In the genomic region with DNA sequence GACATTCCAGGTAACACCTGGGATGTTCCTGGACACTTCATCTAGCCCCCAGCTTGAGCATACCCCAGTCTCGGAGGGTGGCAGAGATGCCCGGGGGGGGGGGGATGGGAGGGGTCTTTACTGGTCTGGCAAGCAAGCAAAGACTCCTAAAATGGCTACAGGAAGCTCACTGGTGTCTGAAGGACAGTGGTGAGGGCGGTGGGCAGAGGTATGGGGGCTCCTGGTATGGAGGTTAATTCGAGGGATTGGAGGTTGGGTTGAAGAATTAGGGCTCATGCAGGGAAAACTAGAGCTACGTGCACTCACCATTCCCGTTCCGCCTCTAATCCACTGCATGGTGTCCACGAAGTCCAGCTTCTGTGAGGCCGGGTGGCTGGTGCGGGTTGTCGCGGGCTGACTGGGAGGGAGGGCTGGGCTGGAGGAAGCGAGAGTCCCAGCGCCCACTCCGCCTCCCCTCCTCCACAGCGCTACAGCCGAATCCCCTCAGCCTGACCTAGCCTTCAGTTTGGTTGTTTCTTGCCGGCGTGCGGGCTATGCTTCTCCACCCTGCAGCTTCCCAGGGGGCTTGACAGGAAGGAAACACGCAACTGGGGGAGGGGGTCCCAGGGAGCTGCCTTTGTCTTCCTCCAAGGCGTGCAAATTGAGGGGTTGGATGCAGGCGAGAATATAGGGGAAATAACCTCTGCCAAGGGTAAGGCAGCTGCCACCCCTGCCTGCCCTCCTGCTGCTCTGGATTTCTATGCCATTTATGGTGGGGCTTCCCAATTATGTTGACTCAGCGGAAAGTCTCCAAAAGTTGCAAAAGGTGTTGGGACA, we compare ENCODE assay signal across 8 mouse cellular contexts. TPM values are rescaled to one million over a fixed set of nuclear protein-coding genes. Genes with fewer than 3 reads are reported as not detected.
DNase-seq lines count a peak whose midpoint lies in the region; ATAC-seq lines count a peak whose summit lies in the region.

A gene (minus strand): TSS at position 753 of the 816 bp plus-strand sequence.

- H3K36me3 ChIP-seq in embryonic facial prominence, embryonic 15.5 days, result no peaks in the 10 kb centered on the region
- H3K36me3 ChIP-seq in midbrain, embryonic 14.5 days (ENCODE audit: control insufficient read depth, insufficient read depth, low read length), result no peaks in the 10 kb centered on the region

- no peaks in the 10 kb centered on the region for H3K9me3 ChIP-seq in embryonic facial prominence, embryonic 15.5 days (replicated peaks)
- H3K9me3 ChIP-seq in midbrain, embryonic 14.5 days (ENCODE audit: control insufficient read depth, low read length), result no peaks in the 10 kb centered on the region

- peak within 1 kb of the TSS; percentile 45 for H3K4me3 ChIP-seq in embryonic facial prominence, embryonic 15.5 days (replicated peaks)
- peak within 1 kb of the TSS; percentile 41 for H3K4me3 ChIP-seq in midbrain, embryonic 14.5 days (replicated peaks; ENCODE audit: low read depth, low read length)

- intact Hi-C loops in heart, postnatal 10 days (cut with DNase I), result no loop called here
- intact Hi-C loops in left cerebral cortex, postnatal 14 days (cut with DNase I), result no loop called here

- no peaks in the 10 kb centered on the region for H3K4me1 ChIP-seq in embryonic facial prominence, embryonic 15.5 days
- H3K4me1 ChIP-seq in midbrain, embryonic 14.5 days (ENCODE audit: control insufficient read depth, insufficient read depth, low read length), result no peaks in the 10 kb centered on the region

- no peaks in the 10 kb centered on the region for H3K27me3 ChIP-seq in embryonic facial prominence, embryonic 15.5 days
- no peaks in the 10 kb centered on the region for H3K27me3 ChIP-seq in midbrain, embryonic 14.5 days (ENCODE audit: control insufficient read depth, insufficient read depth, low read length)

- ATAC-seq in CD4-positive, CD25-positive, alpha-beta regulatory T cell, adult 4 months, result no peak
- ATAC-seq in embryonic facial prominence, embryonic 15.5 days (ENCODE audit: insufficient number of reproducible peaks, low FRiP score, low TSS enrichment, low read depth), result peak; percentile 57; the same call in 1 of the 2 replicates
- peak; percentile 82 for ATAC-seq in midbrain, embryonic 14.5 days (ENCODE audit: low FRiP score, low TSS enrichment)
- no peak for ATAC-seq in monocyte, adult 5-6 weeks (replicated peaks; ENCODE audit: insufficient number of reproducible peaks, low FRiP score, low TSS enrichment, poor library complexity, severe bottlenecking)

- peak; percentile 0 for DNase-seq in CD4-positive, CD25-positive, alpha-beta regulatory T cell, adult 2 months (ENCODE audit: low read depth, low spot score)
- DNase-seq in adrenal gland, postnatal 36 days, result peak; percentile 7 to 24
- peak; percentile 29 to 46 for DNase-seq in heart, postnatal 10 days
- peak in 1 of 2 experiments; percentile 6 for DNase-seq in left cerebral cortex, postnatal 14 days (ENCODE audit: low spot score in 2 of 2)
- peak; percentile 66 for DNase-seq in midbrain, embryonic 14.5 days

- WGBS in embryonic facial prominence, embryonic 15.5 days, result 16% methylated on average over 20 of the region's 24 CpGs
- 22% methylated on average over 23 of the region's 24 CpGs for WGBS in midbrain, embryonic 14.5 days

- H3K9ac ChIP-seq in embryonic facial prominence, embryonic 15.5 days, result no peak within 1 kb of the TSS
- peak within 1 kb of the TSS; percentile 55 for H3K9ac ChIP-seq in midbrain, embryonic 14.5 days (replicated peaks; ENCODE audit: low read length)

- H3K4me2 ChIP-seq in embryonic facial prominence, embryonic 15.5 days (replicated peaks), result peak within 1 kb of the TSS; percentile 51
- peak within 1 kb of the TSS; percentile 57 for H3K4me2 ChIP-seq in midbrain, embryonic 14.5 days (ENCODE audit: low read length)

- 0 out of 2 replicates have a peak within 1 kb of the TSS, but pooled peaks have one; percentile 4 for H3K27ac ChIP-seq in embryonic facial prominence, embryonic 15.5 days (replicated peaks)
- peak within 1 kb of the TSS; percentile 77 for H3K27ac ChIP-seq in midbrain, embryonic 14.5 days (replicated peaks; ENCODE audit: low read depth, low read length)

RNA-seq across cellular contexts. Expression of the gene that starts here (rescaled TPM):
- polyA plus RNA-seq in CD4-positive, CD25-positive, alpha-beta regulatory T cell, adult 4 months (2017; shearing (Covaris generic)), result under 1 TPM; 0.48 to 0.82 TPM
- total RNA-seq in adrenal gland, postnatal 36 days (2021), result 10 to 100 TPM; 11.8 to 15.3 TPM
- 16.3 and 16.5 TPM in 2 replicates for polyA plus RNA-seq in embryonic facial prominence, embryonic 15.5 days (2015; fragmentation: Nextera tagmentation; extraction: Ambion mirVana)
- total RNA-seq in heart, postnatal 10 days (2021), result 10 to 100 TPM; 16.3 to 17.0 TPM
- 100 to 1,000 TPM; 255 to 274 TPM for total RNA-seq in left cerebral cortex, postnatal 14 days (2021)
- 39.4 and 55.1 TPM in 2 replicates for polyA plus RNA-seq in midbrain, embryonic 14.5 days (2014; fragmentation: Nextera tagmentation; extraction: Ambion mirVana)
- total RNA-seq in monocyte, adult 5-6 weeks (2017), result 0.53 to 2.9 TPM in 2 of 3 replicates, not detected in the other

Comparison
In these comparisons a context has a peak if more than half of its experiments do, and no peak if none do; other contexts are left out.
1. RNA of the gene that starts here (total RNA-seq): 255 to 274 TPM in left cerebral cortex, postnatal 14 days; 16.3 to 17.0 TPM in heart, postnatal 10 days, 11.8 to 15.3 TPM in adrenal gland, postnatal 36 days and 0.53 to 2.9 TPM in monocyte, adult 5-6 weeks; every median in the first group is over 10 times any median in the second.
2. ATAC-seq: peak in embryonic facial prominence, embryonic 15.5 days (single experiment) and midbrain, embryonic 14.5 days (single experiment); none in CD4-positive, CD25-positive, alpha-beta regulatory T cell, adult 4 months (single experiment) and monocyte, adult 5-6 weeks (single experiment).